Mouse (Mus musculus) kidney, adult 8-10 months (tissue): Measurements from ENCODE around the gene Nceh1.

ENCODE experiments used
- DNase-seq, 2 experiments: peaks; one replicate each; pipeline ENCODE4 v3.0.0; 2022

Nceh1 gene

DNA sequence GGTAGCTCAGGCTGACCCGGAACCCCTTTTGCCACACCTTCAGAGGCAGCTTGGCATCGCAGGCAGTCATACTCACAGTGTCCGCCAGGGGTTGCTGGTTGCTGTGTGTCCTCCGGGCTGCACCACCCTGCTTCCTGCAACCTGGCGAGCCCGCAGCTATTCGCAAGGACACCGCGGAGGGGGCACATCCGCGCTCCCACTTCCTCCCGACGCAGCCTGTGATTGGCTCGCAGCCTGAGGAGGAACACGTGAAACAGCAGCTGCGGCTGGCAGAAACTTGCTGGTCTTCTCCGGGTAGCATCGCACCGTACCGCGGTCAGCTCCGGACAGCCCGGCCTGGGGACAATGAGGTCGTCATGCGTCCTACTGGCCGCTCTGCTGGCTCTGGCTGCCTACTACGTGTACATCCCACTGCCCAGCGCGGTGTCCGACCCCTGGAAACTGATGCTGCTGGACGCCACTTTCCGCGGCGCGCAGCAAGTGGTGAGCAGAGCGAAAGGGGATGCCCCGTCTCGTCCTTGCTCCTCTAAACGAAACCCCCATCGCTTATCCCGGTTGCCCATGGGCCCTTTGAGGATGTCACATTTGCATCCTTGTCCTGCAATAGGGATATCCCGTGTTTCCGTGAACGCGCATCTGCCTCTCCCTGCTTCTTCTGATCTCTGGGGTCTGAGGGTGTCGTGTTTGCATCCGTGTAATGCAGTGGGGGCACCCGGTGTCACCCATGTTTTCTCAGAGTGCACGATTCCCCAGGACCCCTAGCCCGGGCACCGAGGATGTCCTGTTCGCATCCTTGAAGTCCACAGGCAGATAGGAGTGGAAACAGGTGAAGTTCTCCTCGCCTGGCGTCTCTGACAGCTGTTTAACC lies at the start of gene Nceh1:
TSS of gene Nceh1 (plus strand) at position 233 of the 868 bp plus-strand sequence.
- peak; percentile 97 for DNase-seq

DNA sequence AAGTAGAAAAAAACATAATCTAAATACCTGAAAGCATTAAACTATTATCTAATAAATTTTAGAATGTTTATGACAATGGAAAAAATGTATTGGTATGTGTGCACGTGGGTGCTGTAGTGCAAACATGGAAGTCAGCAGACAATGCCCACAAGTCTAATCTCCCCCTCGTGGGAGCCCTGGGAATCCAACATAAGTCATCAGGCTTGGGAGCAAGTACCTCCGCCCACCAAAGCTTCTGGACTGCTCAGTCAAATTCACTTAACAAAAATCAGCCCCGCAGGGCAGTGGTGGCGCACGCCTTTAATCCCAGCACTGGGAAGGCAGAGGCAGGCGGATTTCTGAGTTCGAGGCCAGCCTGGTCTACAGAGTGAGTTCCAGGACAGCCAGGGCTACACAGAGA lies 42.7 kb upstream of the Nceh1 start:
- DNase-seq, result no peak

DNA sequence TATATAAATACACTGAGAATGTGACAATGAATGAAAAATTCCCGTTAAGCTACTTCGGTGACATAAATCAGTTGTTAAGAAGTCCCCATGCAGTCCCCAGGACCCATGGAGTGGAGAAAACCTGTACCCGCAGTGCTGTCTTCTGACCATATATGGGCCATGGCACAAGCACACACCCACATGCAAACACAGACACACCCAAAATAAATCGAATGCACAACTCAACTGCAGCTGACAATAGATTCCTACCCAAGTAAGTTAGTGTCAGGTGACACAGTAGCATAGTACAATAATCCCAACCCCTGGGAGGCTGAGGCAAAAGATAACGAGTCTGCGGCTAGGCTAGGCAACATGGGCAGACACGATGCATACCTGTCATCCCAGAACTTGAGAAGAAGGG lies 39.2 kb upstream of the Nceh1 start:
- no peak for DNase-seq

DNA sequence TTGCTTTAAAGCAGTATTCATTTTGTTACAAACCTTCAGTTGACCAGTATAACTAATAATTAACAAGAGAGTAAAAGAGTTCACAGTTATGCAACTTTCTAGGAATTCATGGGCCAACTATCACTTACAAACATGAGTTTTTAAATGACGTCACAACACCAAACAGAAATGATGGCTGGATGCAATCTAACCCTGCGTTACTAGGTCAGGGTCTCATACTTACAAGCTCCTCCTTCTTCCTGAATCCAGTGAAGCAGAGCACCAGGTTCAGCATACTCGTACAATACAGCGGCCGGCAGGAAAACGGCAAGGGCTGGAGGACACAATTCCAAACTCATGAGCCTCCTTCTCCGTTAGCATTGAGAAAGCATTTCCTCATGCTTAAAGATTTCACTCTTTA lies 37.0 kb upstream of the Nceh1 start:
- peak; percentile 32 to 73 for DNase-seq

DNA sequence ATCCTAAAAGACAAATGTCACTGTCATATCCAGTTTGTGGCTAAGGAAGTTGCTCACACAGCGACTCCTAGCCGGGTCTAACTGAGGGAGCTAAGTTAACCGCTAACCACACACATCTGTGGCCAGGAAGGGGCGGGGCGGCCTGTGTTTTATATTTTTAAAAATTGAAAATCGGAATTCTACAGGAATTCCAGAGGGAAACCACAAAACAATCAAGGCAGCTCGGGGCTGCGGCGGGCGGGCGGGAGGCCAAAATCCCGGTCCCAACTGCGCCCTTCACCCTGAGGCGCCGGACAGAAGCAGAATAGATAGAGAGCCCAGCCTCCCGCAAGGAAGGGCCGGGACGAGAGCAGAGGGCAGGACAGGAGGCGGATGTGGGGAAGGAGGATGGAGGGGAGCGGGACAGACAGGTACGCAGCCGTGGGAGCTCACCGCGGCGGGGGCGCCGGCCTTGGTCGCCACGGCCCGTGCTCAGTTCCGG lies 29.5 kb upstream of the Nceh1 start:
- peak in 1 of 2 experiments; percentile 52 for DNase-seq

DNA sequence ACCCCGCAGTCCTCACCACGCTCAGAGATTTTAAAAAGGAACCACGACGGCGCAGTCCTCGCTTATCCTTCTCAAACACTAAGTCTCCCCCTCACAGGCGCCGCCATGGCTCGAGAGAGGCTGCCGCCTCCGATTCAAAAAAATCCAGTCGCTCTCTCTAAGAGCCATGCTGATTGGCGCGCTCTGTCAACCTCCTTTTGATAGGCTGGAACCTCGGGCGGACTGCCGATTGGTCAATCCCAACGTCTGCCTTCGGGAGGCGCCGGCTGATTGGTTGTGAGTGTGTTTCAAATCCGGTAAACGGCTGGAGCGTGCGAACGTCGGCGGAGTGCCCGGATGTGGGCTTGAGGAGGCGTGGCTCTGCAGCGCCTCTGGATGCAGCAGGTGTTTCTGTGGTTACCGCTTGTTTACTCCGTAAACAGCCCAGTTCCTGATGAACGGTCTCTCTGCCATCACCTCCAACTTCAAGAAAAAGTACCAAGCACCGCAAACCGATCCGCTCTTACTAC lies 29.0 kb upstream of the Nceh1 start, which contains the start of gene Ect2:
TSS of gene Ect2 (minus strand) at position 178 of the 509 bp plus-strand sequence.
- peak; percentile 99 for DNase-seq

DNA sequence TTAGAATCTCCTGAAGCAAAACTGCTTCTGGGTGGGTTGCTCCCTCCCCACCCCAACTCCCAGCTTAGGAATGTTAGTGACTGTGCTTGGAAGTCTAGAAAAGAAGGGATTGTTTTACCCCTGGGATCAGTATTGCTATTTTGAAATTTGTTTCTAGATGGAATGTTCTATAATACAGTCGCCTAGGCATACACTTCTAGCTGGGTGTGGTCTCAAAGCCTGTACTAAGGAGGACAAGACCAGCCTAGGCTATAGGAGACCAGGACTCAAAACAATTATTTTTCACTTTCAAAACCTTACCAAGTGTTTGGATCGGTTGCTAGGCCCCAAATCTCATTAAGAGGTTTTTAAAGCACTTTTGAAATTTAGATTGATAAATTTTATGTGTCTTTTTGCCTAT lies 28.5 kb upstream of the Nceh1 start:
- DNase-seq, result no peak

DNA sequence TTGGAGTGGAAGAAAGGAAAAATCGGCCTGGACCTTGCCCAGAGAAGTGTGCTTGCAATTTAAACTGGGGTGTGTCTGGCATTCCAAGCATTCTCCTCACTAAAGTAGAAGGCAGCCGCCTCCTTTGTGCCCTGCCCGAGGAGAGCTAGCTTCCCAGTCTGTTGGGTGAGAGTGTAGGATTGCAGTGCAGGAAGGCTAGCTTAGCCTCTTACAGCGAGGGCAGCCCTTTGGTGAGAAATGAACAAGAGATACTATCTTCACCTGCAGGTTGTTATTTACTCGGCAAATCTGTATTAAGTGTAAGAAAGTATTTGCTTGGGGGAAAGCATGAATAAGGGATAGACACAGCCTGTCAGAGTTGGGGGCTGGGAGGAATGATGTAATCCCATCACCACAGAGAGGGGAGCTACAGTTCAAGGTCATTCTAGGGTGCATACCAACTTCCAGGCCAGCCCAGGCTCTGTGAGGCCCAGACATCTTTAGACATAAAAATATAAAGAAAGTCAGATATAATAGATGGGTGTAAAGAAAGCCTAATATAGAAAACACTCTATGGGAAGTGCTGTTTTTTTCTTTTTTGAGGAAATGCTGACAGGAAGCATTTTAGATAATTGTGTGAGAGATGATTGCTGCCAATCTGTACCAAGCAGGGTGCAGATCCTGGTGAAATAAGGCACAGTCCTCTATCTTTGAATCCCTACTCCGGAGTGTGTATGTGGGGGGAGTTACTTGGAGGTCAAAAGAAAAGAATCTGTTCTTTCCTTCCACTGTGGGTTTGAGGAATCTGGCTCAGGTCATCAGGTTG lies 27.5 kb upstream of the Nceh1 start:
- peak; percentile 81 to 82 for DNase-seq

DNA sequence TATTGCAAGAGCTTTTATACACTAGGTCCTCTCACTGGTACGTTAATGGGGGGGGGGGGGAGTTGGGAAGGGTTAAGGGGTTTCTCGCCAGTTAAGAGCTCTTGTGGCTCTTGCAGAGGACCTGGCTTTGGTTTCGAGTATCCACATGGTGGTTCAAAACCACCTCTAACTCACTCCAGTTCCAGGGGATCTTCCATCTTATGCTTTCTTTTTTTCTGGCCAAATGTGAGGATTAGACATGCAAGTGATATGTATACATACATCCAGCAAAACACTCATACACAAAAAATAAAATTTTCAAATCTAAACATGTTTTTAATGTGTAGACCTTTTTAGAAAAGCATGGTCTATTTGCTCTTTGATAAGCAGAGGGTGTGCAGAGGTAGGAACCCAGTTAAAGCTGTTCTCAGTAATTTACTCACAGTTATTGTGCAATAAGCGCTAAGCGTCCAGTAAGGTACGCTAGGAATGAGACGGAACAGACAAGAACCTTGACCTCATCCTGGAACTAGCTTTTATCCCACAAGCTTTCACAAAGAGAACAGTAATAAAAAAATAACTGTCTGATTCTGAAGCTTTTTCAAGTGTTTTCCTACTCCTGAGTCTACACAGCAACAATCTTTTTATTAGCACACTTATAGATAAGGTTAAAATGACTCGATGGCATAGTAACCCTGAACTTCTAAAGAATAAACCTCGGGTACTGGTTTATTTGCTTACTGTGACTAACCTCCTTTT lies 26.7 kb upstream of the Nceh1 start:
- peak in 1 of 2 experiments; percentile 55 for DNase-seq

DNA sequence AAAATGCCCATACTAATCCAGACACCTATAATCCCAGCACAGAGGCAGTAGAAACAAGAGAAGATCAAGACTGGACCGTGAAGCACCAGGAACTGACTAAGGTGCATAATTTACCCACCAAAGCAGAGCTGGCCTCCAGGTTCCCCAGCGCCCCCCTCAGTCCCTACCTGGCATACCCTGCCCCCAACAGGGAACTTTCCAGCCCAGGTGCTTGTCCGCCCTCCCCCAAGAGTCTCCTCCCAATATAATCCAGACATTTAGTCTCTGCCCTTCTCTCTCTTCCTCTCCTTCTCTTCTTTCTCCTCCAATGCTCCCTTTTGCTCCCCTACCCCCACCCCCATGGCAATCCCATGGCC lies 26.2 kb upstream of the Nceh1 start:
- no peak for DNase-seq

DNA sequence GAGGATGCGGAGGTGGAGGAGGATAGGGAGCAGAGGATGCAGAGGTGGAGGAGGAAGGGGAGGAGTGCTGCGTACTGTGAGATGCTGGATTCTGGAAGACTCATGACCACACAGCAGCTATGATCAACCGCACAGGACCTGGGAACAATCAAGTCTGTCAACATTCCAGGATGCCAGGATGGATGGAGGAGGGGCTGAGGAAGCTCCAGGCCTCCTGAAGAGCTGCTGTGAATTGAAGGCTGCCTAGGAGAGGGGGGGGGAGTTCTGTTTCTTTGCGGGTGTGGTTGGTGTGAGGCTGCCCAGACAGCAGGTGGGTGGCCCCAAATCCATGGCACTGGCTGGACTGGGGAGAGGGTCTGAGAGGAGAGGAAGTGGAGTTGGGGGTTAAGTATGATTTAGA lies 23.9 kb upstream of the Nceh1 start:
- DNase-seq, result no peak

DNA sequence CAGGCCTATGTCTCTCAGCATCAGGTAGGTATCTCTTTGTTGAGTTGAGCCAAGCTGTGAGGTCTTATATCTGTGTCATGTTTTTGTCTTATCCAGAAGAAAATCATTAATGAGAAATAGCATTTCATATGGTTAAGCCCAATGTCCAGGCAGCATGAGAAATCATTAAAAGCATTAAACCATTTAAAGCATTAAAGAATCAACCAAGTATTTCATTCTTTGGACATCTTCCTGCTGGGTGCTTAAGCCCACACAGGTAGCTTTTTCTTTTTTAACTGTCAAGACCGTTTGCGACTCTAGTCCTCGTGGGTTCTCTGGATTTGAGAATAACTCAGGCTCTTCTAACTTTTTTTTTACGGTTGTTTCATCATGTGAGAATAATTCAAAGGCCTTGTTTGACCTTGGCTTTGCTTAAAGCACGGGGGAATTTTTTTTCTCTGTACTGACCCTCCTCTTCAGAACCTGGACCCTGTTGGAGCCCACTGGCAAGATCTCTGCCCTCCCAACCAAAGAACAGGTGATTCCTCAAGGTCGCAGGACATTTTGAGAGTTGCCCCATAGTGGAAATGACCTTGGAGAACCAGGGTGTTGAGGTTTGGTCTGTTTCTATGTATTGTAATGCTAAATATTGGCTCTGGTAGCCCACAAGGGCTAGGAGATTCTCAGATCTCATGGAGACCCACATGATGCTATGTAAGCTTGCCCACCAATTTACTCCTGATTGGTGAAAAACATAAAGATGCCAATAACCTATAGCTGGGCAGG lies 20.9 kb upstream of the Nceh1 start:
- no peak for DNase-seq

DNA sequence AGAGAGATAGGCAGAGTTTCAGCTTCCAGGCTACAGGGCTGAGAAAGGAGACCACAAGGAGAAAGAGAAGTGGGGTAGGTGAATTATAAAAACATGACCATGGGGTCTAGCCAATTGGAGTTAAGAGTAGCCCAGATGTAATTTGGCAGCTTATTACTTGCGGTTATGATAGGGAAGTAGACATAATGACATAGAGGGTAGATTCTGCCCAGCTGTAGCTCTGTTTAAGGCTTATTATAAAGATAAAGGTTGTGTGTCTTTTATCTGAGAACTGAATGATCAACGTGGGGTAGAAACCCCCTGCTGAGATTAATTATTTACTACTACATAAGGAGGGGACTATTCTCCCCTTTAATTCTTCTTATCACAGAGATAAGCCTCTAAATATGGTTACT lies 20.4 kb upstream of the Nceh1 start:
- DNase-seq, result no peak

DNA sequence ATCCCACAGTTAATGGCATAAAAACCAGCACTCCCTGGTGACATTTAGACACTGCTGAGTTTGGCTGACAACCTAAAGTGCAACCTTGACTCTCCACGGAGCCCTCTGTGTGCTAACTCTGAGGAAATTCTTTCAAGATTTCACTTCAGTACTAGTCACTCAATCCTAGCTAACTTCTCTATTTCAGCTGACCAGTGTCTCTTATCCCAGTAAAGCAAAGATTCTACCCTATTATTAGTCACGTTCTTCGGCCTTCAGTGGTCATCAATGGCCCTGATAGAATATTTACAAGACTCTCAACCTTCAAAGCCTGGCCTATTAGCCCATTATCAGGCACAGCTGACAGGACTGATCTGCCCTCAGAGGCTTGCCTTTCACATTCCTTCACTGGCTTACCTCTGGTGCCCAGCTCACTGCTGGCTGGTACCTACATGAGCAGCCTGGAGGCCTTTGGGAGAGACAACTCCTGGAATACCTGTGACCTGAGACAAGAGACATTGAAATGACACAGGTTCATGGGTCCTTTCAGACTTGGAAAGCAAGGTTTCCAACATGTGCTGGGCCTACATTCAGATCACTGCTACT lies 17.2 kb upstream of the Nceh1 start:
- no peak for DNase-seq

DNA sequence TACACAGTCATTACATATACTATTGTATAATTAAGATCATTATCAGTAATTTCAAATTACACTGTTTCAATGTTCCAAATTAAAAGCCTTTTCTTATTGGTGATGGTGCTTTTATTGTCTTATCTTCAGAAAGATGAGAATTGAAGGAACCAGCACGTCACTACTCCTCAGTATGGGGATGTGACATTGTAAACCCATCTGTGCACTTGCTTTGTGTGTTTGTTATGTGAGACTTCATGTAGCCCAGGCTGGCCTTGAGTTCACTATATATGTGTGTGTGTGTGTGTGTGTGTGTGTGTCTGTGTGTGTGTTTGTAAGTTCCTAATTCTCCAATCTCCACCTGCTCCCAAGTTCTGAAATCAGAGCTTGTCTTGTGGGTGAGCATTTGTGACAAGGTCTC lies 12.5 kb upstream of the Nceh1 start:
- DNase-seq, result no peak

DNA sequence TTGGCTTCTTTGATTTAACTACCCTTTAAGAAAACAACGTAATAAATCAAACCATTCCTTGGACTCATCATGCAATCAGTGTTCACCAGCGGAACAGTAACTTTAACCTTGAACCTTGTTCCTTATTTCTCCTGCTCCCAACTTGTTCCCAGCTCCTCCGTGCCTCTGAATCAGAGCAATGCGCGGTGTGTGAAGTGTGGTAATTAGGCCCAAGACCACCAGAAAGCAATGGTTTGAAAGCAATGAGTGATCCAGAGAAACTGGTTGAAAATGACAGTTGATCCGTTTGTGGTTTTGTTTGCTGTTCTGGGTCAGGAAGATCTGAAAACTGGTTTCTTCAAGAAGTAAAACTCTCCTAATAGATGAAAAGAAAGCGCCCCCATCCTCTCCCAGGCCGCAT lies 3.1 kb upstream of the Nceh1 start:
- DNase-seq, result no peak

DNA sequence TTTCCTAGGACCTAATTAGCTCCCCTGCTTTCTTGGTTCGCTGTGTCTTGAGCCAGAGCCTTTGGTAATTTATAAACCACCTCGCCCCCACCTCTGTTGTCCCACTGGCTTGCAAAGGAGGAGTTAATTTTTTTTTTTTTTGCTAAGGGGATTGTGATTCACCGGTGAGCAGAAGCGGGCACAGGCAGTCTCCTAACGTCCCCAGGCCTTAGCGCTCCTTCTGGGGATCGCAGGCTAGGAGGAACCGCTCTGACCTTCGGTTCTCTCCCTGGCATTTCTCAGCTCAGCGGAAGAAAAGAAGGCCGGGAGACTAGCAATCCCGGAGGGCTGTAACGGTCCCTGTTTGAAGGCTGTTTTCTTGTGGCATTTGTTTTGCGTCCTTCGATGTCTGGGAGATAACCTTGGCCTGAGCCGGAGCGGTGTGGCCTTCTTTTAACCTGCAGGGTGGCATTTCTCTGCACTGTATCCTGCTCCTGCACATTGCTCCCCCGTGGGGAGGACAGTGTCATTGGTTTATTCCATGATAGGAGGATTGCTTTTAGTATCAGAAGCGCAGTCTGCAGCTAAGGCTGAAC lies 923 bp downstream of the Nceh1 start:
- peak; percentile 77 to 80 for DNase-seq

DNA sequence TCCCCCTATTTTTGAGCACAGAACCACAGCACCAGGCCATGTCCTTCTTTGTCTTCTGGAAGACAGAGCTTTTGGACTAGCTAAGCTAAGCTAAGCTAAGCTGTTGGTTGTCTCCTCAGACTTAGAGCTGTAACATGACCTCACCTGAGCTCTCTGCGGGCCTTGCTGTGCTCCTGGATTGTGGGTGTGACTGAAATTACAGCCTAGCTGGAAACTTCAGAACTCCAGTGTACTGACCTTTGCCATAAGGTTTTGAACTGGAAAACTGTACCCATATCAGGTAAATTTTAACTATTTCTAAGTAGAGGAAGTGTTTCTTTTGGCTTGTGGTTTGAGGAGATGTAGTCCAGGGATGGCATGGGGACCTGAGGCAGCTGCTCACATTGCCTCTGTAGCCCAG lies 5.6 kb downstream of the Nceh1 start:
- peak; percentile 70 to 80 for DNase-seq

DNA sequence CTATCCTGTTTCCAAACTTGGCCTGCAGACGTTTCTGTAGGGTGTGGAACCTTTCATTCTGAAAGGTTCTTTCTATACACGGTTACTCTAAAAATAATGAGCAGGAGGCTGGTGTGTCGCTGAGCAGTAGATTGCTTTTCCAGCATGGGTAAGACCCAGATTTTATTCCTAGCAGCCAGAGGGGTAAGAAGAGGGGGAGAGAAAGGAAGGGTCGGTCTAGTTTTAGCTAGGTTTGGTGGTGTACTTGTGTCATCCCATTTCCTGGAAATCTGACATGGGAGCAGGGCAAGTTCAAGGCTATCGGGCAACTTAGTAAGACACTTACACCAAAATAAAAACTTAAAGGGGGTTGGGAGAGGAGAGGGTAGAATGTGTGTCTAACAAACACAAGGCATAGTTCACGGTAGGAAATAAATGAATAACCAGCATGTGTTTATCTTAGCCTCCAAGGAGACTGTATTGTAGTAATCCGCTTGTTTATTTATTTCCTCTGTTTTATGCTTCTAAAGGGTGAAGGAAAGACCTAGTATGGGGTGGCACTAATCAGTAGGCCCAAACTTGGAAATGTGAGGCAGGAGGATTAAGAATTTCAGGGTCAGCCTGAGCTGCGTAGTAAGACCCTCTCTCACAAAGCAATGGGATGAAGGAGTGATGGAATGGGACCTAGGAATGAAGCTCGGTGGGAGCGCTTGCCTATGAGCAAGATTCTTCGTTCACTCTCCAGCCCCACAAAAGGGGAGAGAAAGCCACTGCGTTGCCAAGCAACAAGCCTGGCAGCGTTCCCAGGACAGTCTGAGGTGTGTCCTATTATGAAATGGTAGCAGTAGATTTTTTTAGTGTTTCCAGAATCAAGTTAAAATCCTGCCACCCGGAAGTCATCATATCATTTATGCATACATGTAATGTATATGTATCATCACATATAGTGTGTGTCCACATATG lies 6.8 kb downstream of the Nceh1 start:
- DNase-seq, result peak; percentile 82 to 91

DNA sequence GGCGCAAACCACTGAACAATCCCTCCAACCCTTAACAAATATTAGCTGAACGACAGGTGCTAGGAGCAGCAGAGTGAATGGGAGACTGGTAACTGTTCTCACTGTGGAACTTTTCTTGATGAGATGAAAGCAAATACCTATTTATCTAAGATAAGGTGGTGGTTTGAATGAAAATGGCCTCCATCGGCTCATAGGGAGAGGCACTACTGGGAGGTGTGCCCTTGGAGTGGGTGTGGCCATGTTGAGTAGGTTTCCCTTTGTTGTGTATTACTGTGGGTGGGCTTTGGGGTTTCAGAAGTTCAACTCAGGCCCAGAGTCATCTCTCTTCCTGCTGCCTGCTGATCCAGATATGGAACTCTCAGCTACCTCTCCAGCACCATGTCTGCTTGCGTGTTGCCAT lies 8.1 kb downstream of the Nceh1 start:
- DNase-seq, result no peak
